Mouse (Mus musculus): ENCODE measurements around the gene Fry.

Gene Fry

GRCm38 (mm10) chr5:150279387-150279786, 160.9 kb downstream of the Fry start:
- no peak for DNase-seq

DNA sequence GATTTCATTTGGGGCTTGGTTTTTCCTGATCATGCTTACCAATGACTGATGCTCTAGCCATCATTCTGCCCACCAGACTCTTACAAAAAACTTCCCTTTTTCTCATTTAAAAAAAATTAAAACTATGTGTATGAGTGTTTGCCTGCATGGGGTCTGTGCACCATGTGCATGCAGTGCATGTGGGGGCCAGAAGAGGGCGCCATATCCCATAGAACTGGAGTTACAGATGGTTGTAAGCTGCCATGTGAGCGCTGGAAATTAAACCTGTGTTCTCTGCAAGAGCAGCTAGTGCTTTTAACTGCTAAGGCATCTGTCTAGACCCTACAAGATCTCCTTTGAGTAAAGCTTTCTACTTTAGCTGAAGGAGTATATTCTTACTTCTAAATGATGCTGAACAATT, 162.6 kb downstream of the Fry start:
- DNase-seq, result no peak

DNA sequence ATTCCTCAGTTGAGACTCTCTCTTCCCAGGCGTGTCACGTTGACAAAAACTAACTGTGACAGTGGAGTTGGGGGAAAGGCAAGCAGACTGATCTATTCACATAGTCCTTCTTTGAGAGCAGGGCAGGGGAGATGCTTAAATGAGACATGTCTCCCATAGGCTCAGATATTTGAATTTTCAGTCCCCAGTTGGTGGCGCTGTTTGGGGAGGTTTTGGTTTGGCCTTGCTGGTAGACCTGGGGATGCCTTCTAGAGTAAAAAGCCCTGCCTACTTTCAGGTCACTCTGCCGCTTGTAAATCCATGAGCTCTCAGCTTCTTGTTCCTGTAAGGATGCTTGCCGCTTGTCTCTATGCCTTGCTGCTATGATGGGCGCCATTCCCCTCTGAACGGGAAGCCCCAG, 163.6 kb downstream of the Fry start:
- no peak for DNase-seq

DNA sequence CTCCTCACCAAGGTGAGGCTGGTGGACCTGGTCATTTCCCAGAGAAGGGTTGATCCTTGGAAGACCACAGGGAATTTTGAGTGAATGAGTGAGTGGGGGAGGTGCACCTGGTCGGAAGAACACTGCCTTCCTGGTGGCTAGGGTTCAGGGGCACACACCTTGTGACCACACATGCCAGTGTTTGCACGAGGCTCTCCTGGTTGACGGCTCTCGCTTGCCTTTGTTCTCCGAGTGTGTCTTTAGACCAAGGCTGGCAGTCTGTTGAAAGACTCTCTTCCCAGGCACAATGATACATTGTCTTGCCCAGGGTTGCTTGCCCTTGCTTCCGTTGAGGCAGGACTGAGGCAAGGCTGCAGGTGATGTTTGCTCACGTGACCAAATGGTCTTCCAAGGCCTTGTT, 169.5 kb downstream of the Fry start:
- DNase-seq, result no peak

- peak; percentile 51 for DNase-seq
Observed at GRCm38 (mm10) chr5:150289611-150290010, 171.2 kb downstream of the Fry start.

- DNase-seq, result peak; percentile 24
Observed at GRCm38 (mm10) chr5:150290494-150291199, 172.2 kb downstream of the Fry start.

DNA sequence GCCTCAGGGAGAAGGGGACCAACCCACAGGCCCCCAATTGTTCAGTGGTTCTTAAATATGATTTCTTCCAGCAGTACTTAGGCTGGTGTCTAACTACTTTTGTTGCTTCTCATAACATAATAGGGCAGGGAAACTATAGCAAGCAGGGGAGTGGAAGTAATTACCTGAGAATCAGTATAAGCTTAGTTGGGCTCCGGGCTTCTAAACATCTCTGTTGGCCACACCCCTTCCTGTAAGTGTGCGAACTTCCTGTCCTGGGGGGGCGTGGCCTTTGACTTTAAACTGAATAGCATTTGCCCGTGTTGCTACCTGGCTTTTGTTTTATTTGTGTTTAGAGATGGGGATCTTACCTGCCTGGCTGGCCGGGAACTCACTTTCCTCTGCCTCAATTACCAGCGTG, 172.8 kb downstream of the Fry start:
- no peak for DNase-seq

DNA sequence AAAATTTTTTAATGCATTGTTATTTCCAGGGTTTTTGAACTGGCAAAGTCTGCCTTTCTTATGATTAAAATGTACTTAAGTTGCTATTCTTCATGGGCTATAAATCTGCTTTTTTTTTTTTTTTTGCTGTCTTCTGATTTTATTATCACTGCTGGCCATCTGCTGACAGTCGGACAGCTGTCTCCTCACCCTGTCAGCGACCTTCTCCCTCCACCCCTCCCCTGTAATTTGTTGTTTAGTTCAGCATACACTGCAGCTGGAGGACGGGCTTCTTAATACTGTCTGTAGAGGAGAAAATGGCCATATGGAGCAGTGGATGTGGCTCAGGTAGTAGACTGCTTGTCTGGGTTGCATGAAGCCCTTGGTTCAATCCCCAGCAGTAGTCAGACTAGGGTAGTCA, 173.7 kb downstream of the Fry start:
- DNase-seq, result peak; percentile 32

DNA sequence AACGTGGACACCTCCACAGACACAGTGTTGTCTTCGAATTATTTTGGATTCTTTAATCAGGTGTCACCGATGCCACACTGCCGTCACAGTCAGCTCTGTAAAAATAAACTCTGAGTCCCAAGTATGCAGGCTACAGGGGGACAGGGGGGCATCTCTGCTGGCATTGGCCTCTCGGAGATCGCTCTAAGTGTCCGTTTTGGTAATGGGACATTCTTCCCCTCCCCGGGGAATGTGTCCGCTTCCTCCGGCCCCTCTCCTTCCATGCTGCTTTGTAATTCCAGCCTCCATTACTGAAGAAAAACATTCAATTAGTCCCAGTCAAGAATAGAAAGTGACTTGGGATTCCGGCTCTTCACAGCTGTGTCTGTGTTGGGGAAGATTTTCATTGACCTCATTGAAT, 175.9 kb downstream of the Fry start:
- no peak for DNase-seq

DNA sequence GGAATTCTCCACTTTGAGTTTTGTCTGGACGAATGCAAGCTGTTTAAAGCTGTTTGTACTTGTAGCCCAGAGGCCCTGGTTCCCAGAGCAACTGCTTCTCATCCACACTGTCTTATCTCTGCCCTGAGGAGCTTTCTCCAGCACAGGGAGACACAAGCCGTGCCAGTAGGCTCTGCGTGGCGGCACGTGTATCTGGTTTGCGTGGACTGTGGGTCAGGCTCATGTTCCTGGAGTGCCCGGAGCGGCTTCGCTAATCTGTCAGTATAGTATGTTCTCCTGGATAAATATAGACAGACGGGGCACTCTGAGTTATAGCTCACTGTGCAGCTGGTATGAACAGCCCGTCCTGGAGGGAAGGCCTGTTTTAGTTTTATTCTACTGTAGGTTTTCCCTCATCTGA, 176.7 kb downstream of the Fry start:
- peak; percentile 20 for DNase-seq

DNA sequence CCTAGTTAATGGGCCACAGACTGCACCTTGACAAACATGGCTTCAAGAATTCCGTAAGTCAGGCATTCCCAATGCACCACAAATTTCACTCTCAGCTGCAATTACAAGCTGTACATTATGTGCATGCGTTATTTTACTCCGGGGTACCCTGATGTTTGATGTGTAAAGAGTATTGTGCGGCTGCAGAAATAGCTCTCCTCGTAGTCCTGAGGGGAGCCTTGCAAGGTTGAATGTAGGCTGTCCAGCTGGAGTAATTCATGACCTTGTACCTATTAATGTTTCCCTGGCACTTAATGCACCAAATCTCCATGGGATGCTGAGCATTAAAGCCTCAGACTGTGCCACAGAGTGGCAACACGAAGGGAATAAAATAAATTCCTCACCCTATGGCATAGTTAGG, 180.5 kb downstream of the Fry start:
- no peak for DNase-seq

GRCm38 (mm10) chr5:150302123-150302522, 183.7 kb downstream of the Fry start:
- DNase-seq, result no peak

DNA sequence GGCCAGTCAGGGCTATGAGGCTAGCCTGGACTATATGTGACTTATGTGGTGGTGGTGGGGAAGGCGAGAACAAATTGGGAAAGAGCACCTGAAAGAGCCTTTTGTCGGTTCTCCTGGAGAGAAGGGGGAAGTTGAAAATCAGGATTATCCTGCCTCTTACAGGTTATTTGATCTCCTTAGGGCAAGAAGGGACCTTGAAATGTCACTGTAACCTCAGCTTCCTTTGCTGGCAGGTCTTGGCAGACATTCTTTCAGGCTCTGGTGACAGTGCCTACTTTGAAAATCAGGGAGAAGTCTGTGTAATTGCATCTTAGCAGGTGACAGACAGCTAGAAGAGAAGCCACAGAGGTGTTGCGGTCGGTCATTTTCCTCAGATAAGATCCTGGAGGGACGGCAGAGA, 184.6 kb downstream of the Fry start:
- DNase-seq, result no peak

DNA sequence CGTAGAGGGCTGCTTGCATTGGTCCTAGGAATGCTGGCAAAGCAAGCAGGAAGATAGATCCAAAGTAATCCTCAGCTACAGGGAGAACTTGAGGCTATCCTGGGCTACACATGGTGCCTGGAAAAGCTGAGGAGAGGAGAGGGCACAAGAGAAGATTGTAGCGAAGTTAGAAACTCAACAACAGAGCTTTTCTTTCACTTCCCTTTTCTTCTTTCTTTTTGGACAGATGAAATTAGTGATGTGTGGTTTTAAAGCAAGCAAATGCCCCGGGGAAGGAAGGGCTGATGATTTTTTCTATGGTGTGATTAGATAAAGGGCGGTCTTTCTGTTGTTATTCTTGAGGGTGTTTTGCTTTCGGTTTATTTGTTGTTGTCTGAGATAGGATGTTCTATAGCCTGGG, 188.1 kb downstream of the Fry start:
- no peak for DNase-seq

- DNase-seq, result peak; percentile 26
Observed at GRCm38 (mm10) chr5:150313229-150313628, 194.8 kb downstream of the Fry start.

- DNase-seq, result no peak
Observed at GRCm38 (mm10) chr5:150314582-150314981, 196.1 kb downstream of the Fry start.

DNA sequence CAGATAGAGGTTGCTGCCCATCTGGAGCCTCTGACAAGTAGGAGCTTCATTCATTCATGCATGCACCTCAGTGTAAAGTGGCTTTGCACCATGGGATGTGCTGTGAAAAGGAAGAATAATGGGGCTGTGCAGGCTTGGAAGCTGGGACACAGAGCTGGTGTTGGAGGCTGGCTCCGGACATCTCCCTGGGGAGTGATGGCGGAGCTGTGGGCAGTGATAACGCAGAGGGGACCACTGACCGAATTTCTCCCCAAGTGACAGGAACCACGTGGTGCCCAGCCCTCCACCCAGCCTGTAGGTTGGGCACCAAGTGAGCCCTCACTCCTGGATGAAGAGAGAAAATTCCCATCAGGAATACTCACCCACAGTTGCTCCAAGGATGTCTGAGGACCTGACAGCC, 207.0 kb downstream of the Fry start:
- DNase-seq, result no peak

DNA sequence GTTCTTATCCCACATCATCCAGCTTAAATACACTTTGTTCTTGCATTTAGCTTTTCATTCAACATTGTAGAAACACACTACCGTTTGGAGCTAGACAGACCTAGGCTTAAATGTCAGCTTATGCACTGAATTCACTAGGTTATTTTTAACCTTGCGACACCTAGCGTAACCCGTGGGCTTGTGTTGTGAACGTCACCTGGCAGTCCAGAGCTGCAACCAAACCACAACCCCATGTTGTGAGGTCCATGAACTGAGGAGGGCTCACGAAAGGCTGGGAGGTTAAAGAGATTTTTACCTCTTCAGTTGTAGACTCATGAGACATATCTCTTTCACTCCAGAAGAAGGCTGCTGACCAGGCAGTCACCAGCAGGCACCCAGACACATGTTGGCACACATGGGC, 210.2 kb downstream of the Fry start:
- no peak for DNase-seq

DNA sequence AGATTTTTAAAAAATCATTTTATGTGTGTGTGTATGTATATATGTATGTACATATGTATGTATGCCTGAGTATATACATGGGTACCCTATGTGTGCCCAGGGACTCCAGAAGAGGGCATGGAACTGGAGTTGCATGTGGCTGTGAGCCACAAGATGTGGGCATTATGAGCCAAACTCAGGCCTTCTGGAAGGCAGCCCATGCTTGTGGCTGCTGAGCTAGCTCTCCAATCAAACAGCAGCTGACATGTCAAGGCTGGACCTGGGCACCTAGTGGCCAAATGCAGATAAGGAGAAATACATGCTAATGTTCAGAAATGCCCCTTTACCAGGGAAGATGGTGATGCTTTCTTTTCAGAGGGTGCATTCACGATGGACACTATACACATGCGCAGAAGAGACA, 213.4 kb downstream of the Fry start:
- DNase-seq, result no peak

GRCm38 (mm10) chr5:150332810-150333209, 214.4 kb downstream of the Fry start:
- DNase-seq, result no peak

- no peak for DNase-seq
Observed at GRCm38 (mm10) chr5:150333328-150333731, 214.9 kb downstream of the Fry start.

DNA sequence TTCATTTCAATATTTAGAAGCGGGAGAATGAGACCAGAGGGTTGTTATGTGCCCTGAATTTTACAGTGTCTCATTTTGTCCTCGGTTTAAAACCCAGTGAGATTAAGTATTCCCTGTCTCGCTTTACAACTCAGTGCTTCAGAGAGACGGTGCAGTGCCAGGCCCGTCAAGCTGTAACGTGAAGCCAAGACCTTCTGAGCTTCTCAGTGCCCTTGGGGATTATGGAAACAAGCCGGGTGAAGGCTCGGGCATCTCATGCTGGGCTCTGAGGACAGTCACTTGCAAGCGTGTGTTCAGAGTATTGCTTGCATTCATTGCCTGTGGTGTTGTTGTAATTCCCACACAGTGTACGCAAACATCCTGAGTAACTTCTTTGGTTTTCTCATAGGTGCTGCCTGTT, 218.0 kb downstream of the Fry start:
- no peak for DNase-seq

DNA sequence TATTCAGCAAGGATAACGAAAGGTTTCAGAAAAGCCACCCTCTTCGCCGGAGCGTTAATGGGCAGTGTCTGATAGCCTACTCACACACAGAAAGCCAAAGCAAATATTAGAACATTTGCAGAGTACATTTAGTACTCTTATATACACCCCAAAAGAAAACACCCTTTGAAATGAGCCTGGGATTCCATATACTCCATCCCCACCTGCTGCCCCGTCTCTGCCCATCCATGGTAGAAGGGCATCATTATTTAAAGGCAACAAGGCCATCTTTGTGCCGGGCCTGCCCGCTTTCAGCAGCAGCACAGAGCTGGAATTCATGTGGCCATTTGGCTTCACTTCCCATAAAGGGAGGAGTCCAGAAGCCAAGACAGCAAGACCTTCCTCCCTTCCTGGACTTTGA, 219.3 kb downstream of the Fry start:
- no peak for DNase-seq

DNA sequence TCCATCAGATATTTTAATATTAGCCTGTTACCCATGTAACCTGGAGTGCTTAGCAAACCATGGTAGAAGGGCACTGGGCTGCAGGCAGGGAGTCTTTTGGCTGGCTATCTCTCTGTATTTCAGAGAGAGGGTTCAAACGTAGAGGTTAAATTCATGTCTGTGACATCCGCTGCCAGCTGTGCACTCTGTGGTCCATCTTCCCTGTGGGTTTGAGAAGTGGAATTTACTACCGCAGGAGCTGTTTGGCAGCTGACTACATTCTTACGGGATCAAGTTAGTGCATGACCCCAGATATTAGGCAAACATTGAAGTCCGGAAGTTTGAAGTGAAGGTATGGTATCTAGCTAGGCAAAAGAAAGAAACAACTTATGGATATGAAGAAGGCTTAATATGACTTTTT, 222.5 kb downstream of the Fry start:
- no peak for DNase-seq

- no peak for DNase-seq
Observed at GRCm38 (mm10) chr5:150342139-150342538, 223.7 kb downstream of the Fry start.

DNA sequence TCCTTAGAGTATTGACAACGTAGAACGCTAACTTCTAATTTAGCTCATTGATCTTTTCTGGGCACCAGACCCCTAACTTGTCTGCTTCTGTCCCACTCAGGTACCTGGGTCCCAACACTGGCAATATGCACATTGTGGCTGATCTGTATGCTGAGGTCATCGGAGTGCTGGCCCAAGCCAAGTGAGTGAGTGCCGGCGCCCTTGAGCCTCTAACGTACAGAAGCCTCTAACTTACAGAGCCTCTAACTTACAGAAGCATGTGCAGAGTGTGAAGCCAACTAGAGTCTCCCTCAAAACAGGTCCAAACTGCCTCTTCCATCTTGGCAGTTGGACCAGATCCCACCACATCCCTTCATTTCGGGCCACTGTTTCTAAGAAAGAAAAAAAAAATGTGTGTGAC, 227.5 kb downstream of the Fry start:
- DNase-seq, result no peak

All from retina, postnatal 1 day (tissue).